Mouse (Mus musculus) stomach, postnatal 0 days (tissue): ENCODE measurements at regions not wholly inside any gene's neighbourhood (a gene's known extent, or its start where the extent isn't known, plus 50 kb on each side); places are given as distances from the start of the nearest gene placed in this dataset.
A peak's percentile ranks its signal among the peaks of the same experiment; 100 is the strongest.

ENCODE experiments used
- ATAC-seq: fragments of 200-750 bp; cut with Nextera tagmentation; 2 replicates; pipeline ENCODE4 v1.8.0; 2017; ENCODE audit not compliant: low FRiP score, low TSS enrichment
- DNase-seq: peaks from one replicate; pipeline ENCODE4 v3.0.0-alpha.2; 2016; ENCODE audit warnings: low spot score
- H3K27ac ChIP-seq: fragments of 300-500 bp; sonication (generic); replicated peaks from 2 replicates; pipeline ENCODE4 v1.5.1; 2014; ENCODE audit warnings: mild to moderate bottlenecking, control low read depth
- H3K27me3 ChIP-seq: fragments of 300-500 bp; sonication (generic); 2 replicates; pipeline ENCODE4 v1.6.1; 2014; ENCODE audit warnings: low read length; ENCODE audit not compliant: control insufficient read depth, insufficient read depth
- H3K36me3 ChIP-seq: fragments of 300-500 bp; sonication (generic); 2 replicates; pipeline ENCODE4 v1.6.1; 2014; ENCODE audit warnings: low read length, mixed read lengths; ENCODE audit not compliant: control insufficient read depth, insufficient read depth
- H3K4me1 ChIP-seq: fragments of 300-500 bp; sonication (generic); replicated peaks from 2 replicates; pipeline ENCODE4 v1.6.1; 2014; ENCODE audit warnings: antibody characterized with exemption; ENCODE audit not compliant: control insufficient read depth, insufficient read depth
- H3K4me2 ChIP-seq: fragments of 300-500 bp; sonication (generic); replicated peaks from 2 replicates; pipeline ENCODE4 v1.6.1; 2014; ENCODE audit warnings: low read depth, mild to moderate bottlenecking, control low read depth, moderate library complexity
- H3K4me3 ChIP-seq: fragments of 300-500 bp; sonication (generic); 2 replicates; pipeline ENCODE4 v1.5.1; 2014; ENCODE audit warnings: low read depth, low read length, control low read depth
- H3K9ac ChIP-seq: fragments of 300-500 bp; sonication (generic); 2 replicates; pipeline ENCODE4 v1.6.1; 2014; ENCODE audit warnings: mild to moderate bottlenecking, low read length, control low read depth, mixed read lengths
- H3K9me3 ChIP-seq: fragments of 300-500 bp; sonication (generic); 2 replicates; pipeline ENCODE4 v1.6.1; 2016; ENCODE audit warnings: low read length; ENCODE audit not compliant: control insufficient read depth
- CTCF ChIP-seq: IDR thresholded peaks from 2 replicates; pipeline ENCODE4 v1.5.1; 2016; ENCODE audit warnings: antibody characterized with exemption, low read depth, mild to moderate bottlenecking, moderate library complexity
- EP300 ChIP-seq: optimal IDR thresholded peaks from 2 replicates; pipeline ENCODE3; 2016; ENCODE audit warnings: antibody characterized with exemption
- WGBS: fragments of 180-500 bp; shearing (Covaris S2); extraction: QIAGEN DNeasy Blood & Tissue Kit; methylation state at CpG from one replicate; pipeline ENCODE4 v1.1.7; 2014; 5-methylcytosine and 5-hydroxymethylcytosine counted together

DNA sequence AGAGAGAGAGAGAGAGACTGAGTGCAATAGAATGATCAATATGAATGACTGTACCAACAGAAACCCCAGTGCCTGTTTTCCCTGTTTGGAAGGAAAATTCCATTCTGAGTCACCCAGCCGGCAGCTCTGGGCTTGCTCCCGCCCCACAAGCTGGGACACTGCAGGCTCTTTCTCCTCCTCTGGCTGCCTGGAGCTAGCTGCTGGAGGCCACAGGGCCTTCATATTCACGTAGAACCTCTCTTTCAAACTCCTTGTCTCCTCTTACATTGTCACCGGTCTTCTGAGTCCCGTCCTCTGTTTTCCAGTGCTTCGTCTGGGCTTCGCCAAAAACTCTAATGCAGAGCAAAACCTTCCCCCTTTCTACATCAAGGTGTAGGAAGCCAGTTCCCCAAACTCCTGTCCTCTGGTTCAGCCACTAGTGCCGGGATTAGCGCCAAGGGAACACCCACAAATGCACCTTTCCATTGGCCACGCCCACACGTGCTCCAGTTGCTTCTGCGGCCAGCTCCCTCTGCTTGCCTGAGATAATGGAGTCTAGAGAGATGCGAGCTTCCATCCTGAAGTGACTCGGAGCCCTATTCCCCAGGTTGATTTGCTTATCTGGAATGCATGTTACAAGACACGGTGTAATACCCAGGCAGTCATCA, 76.4 kb upstream of the Map1b start:
- H3K27me3 ChIP-seq = no peaks in the 10 kb centered on the region
- H3K4me2 ChIP-seq = no peak overlapping the region; the same call in 1 of the 2 replicates
- peak overlapping the region; percentile 53; the same call in 1 of the 2 replicates for H3K27ac ChIP-seq
- no peaks in the 10 kb centered on the region for H3K9me3 ChIP-seq
- H3K9ac ChIP-seq = 0 out of 2 replicates have a peak overlapping the region, but pooled peaks have one; percentile 23
- no peak overlapping the region for H3K4me3 ChIP-seq
- peak; percentile 78 for DNase-seq
- H3K4me1 ChIP-seq = no peaks in the 10 kb centered on the region
- H3K36me3 ChIP-seq = no peaks in the 10 kb centered on the region
- WGBS = 14% methylated on average over 15 of the region's 15 CpGs
- peak; percentile 20; the same call in 1 of the 2 replicates for TF ChIP-seq CTCF
- no peak for TF ChIP-seq EP300
- ATAC-seq = peak; percentile 54; the same call in 1 of the 2 replicates

GRCm38 (mm10) chr13:99588646-99589045, 72.3 kb upstream of the Map1b start:
- no peaks in the 10 kb centered on the region for H3K27me3 ChIP-seq
- no peaks in the 10 kb centered on the region for H3K36me3 ChIP-seq
- no peaks in the 10 kb centered on the region for H3K9me3 ChIP-seq
- H3K4me1 ChIP-seq = no peaks in the 10 kb centered on the region
- 77% methylated on average over 8 of the region's 8 CpGs for WGBS
- no peak overlapping the region for H3K27ac ChIP-seq
- no peak for DNase-seq
- H3K9ac ChIP-seq = no peak overlapping the region
- H3K4me2 ChIP-seq = no peak overlapping the region
- no peak for ATAC-seq
- H3K4me3 ChIP-seq = no peak overlapping the region
- TF ChIP-seq CTCF = no peak
- TF ChIP-seq EP300 = no peak

DNA sequence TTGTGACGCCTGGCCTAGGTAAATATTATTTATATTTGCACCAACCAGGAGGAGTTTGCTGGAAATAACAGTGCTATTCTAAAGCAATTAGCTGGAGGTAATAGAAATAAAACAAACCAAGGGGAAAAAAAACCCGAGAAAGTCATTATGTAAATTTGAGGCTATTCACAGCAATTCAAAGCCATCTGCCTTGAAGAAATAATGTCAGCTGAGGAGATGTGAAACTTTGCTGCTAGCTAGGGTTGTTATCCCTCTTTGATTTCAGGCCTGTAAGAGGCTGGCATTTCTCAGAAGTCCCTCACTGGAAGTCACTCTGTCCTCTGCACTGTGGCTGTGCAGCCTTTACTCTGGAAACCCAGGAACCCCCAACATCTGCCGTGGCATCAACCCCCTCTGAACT, 67.5 kb upstream of the Map1b start:
- H3K4me1 ChIP-seq = no peaks in the 10 kb centered on the region
- no peak overlapping the region for H3K4me3 ChIP-seq
- DNase-seq (no peak), ATAC-seq (no peak)
- H3K9me3 ChIP-seq = no peaks in the 10 kb centered on the region
- no peaks in the 10 kb centered on the region for H3K27me3 ChIP-seq
- no peak overlapping the region for H3K4me2 ChIP-seq
- no peaks in the 10 kb centered on the region for H3K36me3 ChIP-seq
- no peak overlapping the region for H3K27ac ChIP-seq
- H3K9ac ChIP-seq = no peak overlapping the region
- TF ChIP-seq CTCF = no peak
- no peak for TF ChIP-seq EP300
- WGBS = 54% methylated on average over 3 of the region's 3 CpGs

DNA sequence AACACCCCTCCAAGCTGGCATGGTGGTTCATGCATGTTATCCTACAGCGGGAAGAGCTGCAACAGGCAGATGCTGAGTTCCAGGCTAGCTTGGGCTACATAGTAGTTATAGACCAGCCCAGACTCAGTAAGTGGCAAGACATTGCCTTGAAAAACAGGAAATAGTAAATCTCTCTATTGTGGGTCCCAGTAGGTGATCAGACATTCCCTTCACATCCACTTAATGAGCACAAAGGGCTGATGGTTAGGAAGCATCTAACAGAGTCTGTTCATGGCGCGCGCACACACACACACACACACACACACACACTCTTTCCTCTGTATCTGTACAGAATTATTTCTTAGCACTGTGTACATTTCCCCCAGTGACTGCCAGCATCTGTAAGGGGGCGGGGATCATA, 64.0 kb upstream of the Map1b start:
- H3K4me3 ChIP-seq = no peak overlapping the region
- no peak overlapping the region for H3K9ac ChIP-seq
- DNase-seq = no peak
- no peaks in the 10 kb centered on the region for H3K36me3 ChIP-seq
- ATAC-seq = no peak
- H3K9me3 ChIP-seq = no peaks in the 10 kb centered on the region
- no peak for TF ChIP-seq CTCF
- TF ChIP-seq EP300 = no peak
- WGBS = 94% methylated on average over 5 of the region's 5 CpGs
- no peak overlapping the region for H3K27ac ChIP-seq
- H3K4me2 ChIP-seq = no peak overlapping the region
- no peaks in the 10 kb centered on the region for H3K4me1 ChIP-seq
- H3K27me3 ChIP-seq = no peaks in the 10 kb centered on the region

GRCm38 (mm10) chr13:99579596-99580175, 63.3 kb upstream of the Map1b start:
- no peaks in the 10 kb centered on the region for H3K27me3 ChIP-seq
- no peak overlapping the region for H3K27ac ChIP-seq
- no peak overlapping the region for H3K4me3 ChIP-seq
- H3K4me1 ChIP-seq = no peaks in the 10 kb centered on the region
- H3K9me3 ChIP-seq = no peaks in the 10 kb centered on the region
- WGBS = 60% methylated on average over 8 of the region's 8 CpGs
- no peak overlapping the region for H3K9ac ChIP-seq
- no peaks in the 10 kb centered on the region for H3K36me3 ChIP-seq
- ATAC-seq (no peak), DNase-seq (no peak)
- no peak overlapping the region for H3K4me2 ChIP-seq
- TF ChIP-seq CTCF (no peak), EP300 (no peak)

DNA sequence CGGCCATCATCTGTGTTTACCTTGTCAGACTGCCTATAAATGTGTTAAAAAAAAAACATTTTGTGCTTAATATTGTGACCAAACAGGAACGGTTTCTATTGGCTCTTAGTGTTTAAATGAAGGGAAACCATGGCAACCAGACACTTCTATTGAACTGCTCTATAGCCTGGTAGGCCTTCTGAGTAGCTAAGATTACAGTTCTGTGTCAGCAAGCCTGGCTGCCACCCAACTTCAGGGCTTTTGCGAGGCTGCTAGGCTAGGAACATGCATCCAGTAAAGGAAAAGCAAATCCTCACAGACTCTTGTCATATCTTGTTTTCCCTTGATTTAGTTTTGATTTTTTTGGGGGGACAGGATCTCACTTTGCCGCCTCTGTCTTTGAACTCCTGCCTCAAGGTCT, 61.3 kb upstream of the Map1b start:
- Histone ChIP-seq H3K27me3 (no peaks in the 10 kb centered on the region), H3K9me3 (no peaks in the 10 kb centered on the region), H3K4me3 (no peak overlapping the region), H3K9ac (no peak overlapping the region), H3K36me3 (no peaks in the 10 kb centered on the region), H3K4me1 (no peaks in the 10 kb centered on the region), H3K27ac (no peak overlapping the region), H3K4me2 (no peak overlapping the region)
- TF ChIP-seq EP300 = no peak
- 66% methylated on average over 4 of the region's 4 CpGs for WGBS
- DNase-seq = no peak
- ATAC-seq = no peak
